Mouse (Mus musculus): Measurements from ENCODE around the gene Sesn3.

DNA sequence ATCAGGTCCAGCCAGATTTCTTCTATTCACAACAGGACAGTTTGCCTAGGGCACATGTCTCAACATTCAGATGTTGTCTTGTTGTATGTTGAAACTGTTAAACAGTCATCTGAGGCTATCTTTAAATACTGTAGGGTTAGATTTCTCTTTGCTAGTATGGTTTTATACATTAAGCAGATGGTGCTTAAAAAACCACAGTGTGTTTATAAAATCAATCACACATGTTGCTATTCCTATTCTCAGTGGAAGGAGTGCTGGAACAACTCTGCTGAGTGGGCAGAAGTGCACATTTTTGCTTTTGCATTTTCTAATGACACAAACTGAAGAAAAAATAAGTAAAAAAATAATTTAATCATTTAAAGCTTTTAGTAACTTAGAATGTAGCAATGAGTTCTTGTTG lies 25.0 kb downstream of the Sesn3 start:
- no peak for TF ChIP-seq GATA1 (IDR thresholded peaks at IDR 0.05; ENCODE audit: borderline replicate concordance, low read length)
- no peak for TF ChIP-seq FLI1 (IDR thresholded peaks at IDR 0.05; ENCODE audit: low read length)
